Mouse (Mus musculus) heart, adult 2 months (tissue): ENCODE results near the gene Zfp14.

Experiments used
- CTCF ChIP-seq: fragments of 200-600 bp; IDR thresholded peaks from 2 replicates; pipeline ENCODE4 v1.8.1; 2022; ENCODE audit warnings: antibody characterized with exemption, mild to moderate bottlenecking, moderate library complexity
- POLR2A ChIP-seq: fragments of 200-500 bp; IDR thresholded peaks from 2 replicates; pipeline ENCODE4 v1.6.1; 2011; ENCODE audit warnings: mild to moderate bottlenecking, low read depth, low read length, control low read depth; ENCODE audit not compliant: insufficient read depth

GRCm38 (mm10) chr7:30099297-30099696 lies 48.1 kb upstream of the Zfp14 start:
- no peak for TF ChIP-seq CTCF
- no peak for TF ChIP-seq POLR2A
